Mouse (Mus musculus): ENCODE results near the gene Ankrd33. TPM values are rescaled to one million over a fixed set of nuclear protein-coding genes. Genes with fewer than 3 reads are reported as not detected.

The Ankrd33 gene
- polyA plus RNA-seq, 1 experiment from 2014 or later, result not detected

- H3K4me3 ChIP-seq (replicated peaks), result no peak overlapping the region
- peak overlapping the region; percentile 77 for H3K27ac ChIP-seq
- H3K36me3 ChIP-seq, result no peaks in the 10 kb centered on the region
- ATAC-seq (ENCODE audit: insufficient read depth, low FRiP score, low read depth), result no peak
- H3K9me3 ChIP-seq, result no peaks in the 10 kb centered on the region
- WGBS, result 23% methylated on average over 8 of the region's 8 CpGs
- peaks cover 76% of the 10 kb centered on the region for H3K4me1 ChIP-seq
- H3K27me3 ChIP-seq (replicated peaks), result no peaks in the 10 kb centered on the region
- no peak overlapping the region for H3K4me2 ChIP-seq
- no peak overlapping the region for H3K9ac ChIP-seq
Observed at GRCm38 (mm10) chr15:101143494-101143893, 27.9 kb downstream of the Ankrd33 start.

GRCm38 (mm10) chr15:101144176-101144575 is 28.6 kb downstream of the Ankrd33 start:
- peaks cover 74% of the 10 kb centered on the region for H3K4me1 ChIP-seq
- no peak overlapping the region for H3K9ac ChIP-seq
- WGBS, result 86% methylated on average over 5 of the region's 5 CpGs
- no peaks in the 10 kb centered on the region for H3K36me3 ChIP-seq
- no peak for ATAC-seq (ENCODE audit: insufficient read depth, low FRiP score, low read depth)
- H3K4me2 ChIP-seq, result no peak overlapping the region
- H3K27ac ChIP-seq, result peak overlapping the region; percentile 77
- no peaks in the 10 kb centered on the region for H3K27me3 ChIP-seq (replicated peaks)
- no peak overlapping the region for H3K4me3 ChIP-seq (replicated peaks)
- H3K9me3 ChIP-seq, result no peaks in the 10 kb centered on the region

GRCm38 (mm10) chr15:101144779-101145178 is 29.2 kb downstream of the Ankrd33 start:
- ATAC-seq (ENCODE audit: insufficient read depth, low FRiP score, low read depth), result no peak
- H3K9me3 ChIP-seq, result no peaks in the 10 kb centered on the region
- WGBS, result 63% methylated on average over 8 of the region's 8 CpGs
- H3K4me3 ChIP-seq (replicated peaks), result no peak overlapping the region
- peak overlapping the region; percentile 45; the same call in 1 of the 2 replicates for H3K4me2 ChIP-seq
- H3K36me3 ChIP-seq, result no peaks in the 10 kb centered on the region
- no peaks in the 10 kb centered on the region for H3K27me3 ChIP-seq (replicated peaks)
- H3K27ac ChIP-seq, result peak overlapping the region; percentile 77
- no peak overlapping the region for H3K9ac ChIP-seq
- peaks cover 68% of the 10 kb centered on the region for H3K4me1 ChIP-seq

- Histone ChIP-seq H3K4me1 (peaks cover 60% of the 10 kb centered on the region), H3K9ac (0 out of 2 replicates have a peak overlapping the region, but pooled peaks have one; percentile 24), H3K27ac (peak overlapping the region; percentile 80), H3K4me2 (peak overlapping the region; percentile 45), H3K36me3 (no peaks in the 10 kb centered on the region), H3K27me3 (replicated peaks) (no peaks in the 10 kb centered on the region), H3K9me3 (no peaks in the 10 kb centered on the region), H3K4me3 (replicated peaks) (peak overlapping the region; percentile 2)
- WGBS, result 7% methylated on average over 19 of the region's 19 CpGs
- peak; percentile 96 for ATAC-seq (ENCODE audit: insufficient read depth, low FRiP score, low read depth)
Observed at GRCm38 (mm10) chr15:101145424-101146099, 30.0 kb downstream of the Ankrd33 start.

- Histone ChIP-seq H3K4me1 (peaks cover 56% of the 10 kb centered on the region), H3K27me3 (replicated peaks) (no peaks in the 10 kb centered on the region), H3K9ac (no peak overlapping the region), H3K27ac (peak overlapping the region; percentile 80), H3K9me3 (no peaks in the 10 kb centered on the region), H3K4me3 (replicated peaks) (no peak overlapping the region; the same call in 1 of the 2 replicates), H3K36me3 (no peaks in the 10 kb centered on the region), H3K4me2 (peak overlapping the region; percentile 45)
- ATAC-seq (ENCODE audit: insufficient read depth, low FRiP score, low read depth), result no peak
- WGBS, result 56% methylated on average over 15 of the region's 15 CpGs
Observed at GRCm38 (mm10) chr15:101146100-101146965, 30.8 kb downstream of the Ankrd33 start.

GRCm38 (mm10) chr15:101147115-101147909 is 31.8 kb downstream of the Ankrd33 start:
- Histone ChIP-seq H3K27me3 (replicated peaks) (no peaks in the 10 kb centered on the region), H3K4me1 (peaks cover 56% of the 10 kb centered on the region), H3K4me3 (replicated peaks) (no peak overlapping the region), H3K27ac (peak overlapping the region; percentile 80; the same call in 1 of the 2 replicates), H3K36me3 (no peaks in the 10 kb centered on the region), H3K9ac (no peak overlapping the region), H3K4me2 (no peak overlapping the region), H3K9me3 (no peaks in the 10 kb centered on the region)
- ATAC-seq (ENCODE audit: insufficient read depth, low FRiP score, low read depth), result no peak
- WGBS, result 62% methylated on average over 16 of the region's 16 CpGs

GRCm38 (mm10) chr15:101147910-101148273 is 32.3 kb downstream of the Ankrd33 start:
- Histone ChIP-seq H3K4me3 (replicated peaks) (no peak overlapping the region), H3K9me3 (no peaks in the 10 kb centered on the region), H3K27ac (0 out of 2 replicates have a peak overlapping the region, but pooled peaks have one; percentile 9), H3K27me3 (replicated peaks) (no peaks in the 10 kb centered on the region), H3K4me1 (peaks cover 53% of the 10 kb centered on the region), H3K36me3 (no peaks in the 10 kb centered on the region), H3K4me2 (no peak overlapping the region), H3K9ac (no peak overlapping the region)
- WGBS, result 19% methylated on average over 6 of the region's 6 CpGs
- ATAC-seq (ENCODE audit: insufficient read depth, low FRiP score, low read depth), result no peak

GRCm38 (mm10) chr15:101148604-101149003 is 33.0 kb downstream of the Ankrd33 start:
- H3K27ac ChIP-seq, result 0 out of 2 replicates have a peak overlapping the region, but pooled peaks have one; percentile 9
- no peak for ATAC-seq (ENCODE audit: insufficient read depth, low FRiP score, low read depth)
- H3K4me1 ChIP-seq, result peaks cover 46% of the 10 kb centered on the region
- H3K4me3 ChIP-seq (replicated peaks), result no peak overlapping the region
- H3K36me3 ChIP-seq, result no peaks in the 10 kb centered on the region
- H3K9ac ChIP-seq, result no peak overlapping the region
- no peaks in the 10 kb centered on the region for H3K27me3 ChIP-seq (replicated peaks)
- H3K9me3 ChIP-seq, result no peaks in the 10 kb centered on the region
- H3K4me2 ChIP-seq, result no peak overlapping the region
- 49% methylated on average over 6 of the region's 6 CpGs for WGBS

- no peak for ATAC-seq (ENCODE audit: insufficient read depth, low FRiP score, low read depth)
- H3K27me3 ChIP-seq (replicated peaks), result no peaks in the 10 kb centered on the region
- H3K4me2 ChIP-seq, result no peak overlapping the region
- H3K36me3 ChIP-seq, result no peaks in the 10 kb centered on the region
- H3K27ac ChIP-seq, result no peak overlapping the region
- H3K9ac ChIP-seq, result no peak overlapping the region
- no peak overlapping the region for H3K4me3 ChIP-seq (replicated peaks)
- H3K4me1 ChIP-seq, result peaks cover 18% of the 10 kb centered on the region
- 68% methylated on average over 9 of the region's 9 CpGs for WGBS
- no peaks in the 10 kb centered on the region for H3K9me3 ChIP-seq
Observed at GRCm38 (mm10) chr15:101151409-101152261, 36.1 kb downstream of the Ankrd33 start.

GRCm38 (mm10) chr15:101154700-101155616 is 39.4 kb downstream of the Ankrd33 start:
- no peak overlapping the region for H3K4me3 ChIP-seq (replicated peaks)
- H3K9ac ChIP-seq, result no peak overlapping the region
- no peaks in the 10 kb centered on the region for H3K27me3 ChIP-seq (replicated peaks)
- no peaks in the 10 kb centered on the region for H3K4me1 ChIP-seq
- ATAC-seq (ENCODE audit: insufficient read depth, low FRiP score, low read depth), result no peak
- H3K36me3 ChIP-seq, result no peaks in the 10 kb centered on the region
- no peaks in the 10 kb centered on the region for H3K9me3 ChIP-seq
- WGBS, result 73% methylated on average over 7 of the region's 7 CpGs
- no peak overlapping the region for H3K27ac ChIP-seq
- H3K4me2 ChIP-seq, result no peak overlapping the region
